Mouse (Mus musculus) C3H10T1/2 (cell line): Measurements from ENCODE around the gene Mrm3. TPM values are rescaled to one million over a fixed set of nuclear protein-coding genes. Genes with fewer than 3 reads are reported as not detected.

Experiments
- polyA plus RNA-seq, 2 experiments: library from polyadenylated mRNA; unstranded; fragments of >200 nt; fragmentation: generic; extraction: Trizol; gene quantifications; one replicate each; pipeline ENCODE4 v1.2.1; 2012; ENCODE audit warnings: missing spikeins in 2 of 2

Mrm3 gene
- polyA plus RNA-seq = 10 to 100 TPM in 1 of 2 experiments, 1 to 10 TPM in 1; 9.2 to 17.7 TPM

DNA sequence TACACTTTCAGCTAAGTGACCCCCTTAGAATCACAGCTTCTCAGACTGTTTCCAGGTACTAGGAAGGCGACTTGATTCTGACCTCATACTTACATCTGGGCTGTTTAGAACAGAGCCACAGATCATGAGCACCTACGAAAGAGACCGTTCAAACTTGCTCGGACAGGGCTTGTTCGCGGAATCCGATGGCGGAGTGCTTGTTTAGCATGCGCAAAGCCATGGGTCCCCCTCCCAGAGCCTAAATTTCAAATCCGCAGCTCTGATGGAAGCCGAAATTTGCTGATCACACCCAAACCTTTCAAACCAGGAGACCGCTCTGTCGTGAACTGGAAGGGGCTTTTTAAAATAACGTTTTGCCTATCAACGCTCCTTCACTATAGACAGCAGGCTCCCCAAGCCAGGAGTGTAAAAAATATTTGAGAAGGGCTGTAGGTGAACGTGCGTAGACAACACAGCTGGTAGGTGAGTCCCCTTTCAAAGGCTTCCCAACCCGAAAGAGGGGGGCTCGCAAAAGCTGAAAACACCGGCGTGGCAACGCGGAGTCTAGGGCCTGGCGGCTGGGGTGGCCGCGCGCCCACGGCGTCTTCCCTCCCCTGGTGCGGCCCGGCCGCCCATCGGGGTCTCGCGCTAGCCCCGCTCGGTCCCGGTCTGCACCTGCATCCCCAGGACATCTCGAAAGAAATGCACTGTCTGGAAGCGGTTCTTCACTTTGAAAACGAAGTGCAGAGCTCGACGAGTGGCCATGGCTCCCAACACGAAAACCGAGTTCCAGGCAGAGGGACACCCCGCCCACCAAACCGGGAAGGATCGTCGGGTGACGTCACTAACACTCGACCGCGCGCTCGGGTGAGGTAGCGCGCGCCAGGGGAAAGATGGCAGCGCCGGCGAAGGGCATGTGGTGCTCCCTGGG, at the start of gene Mrm3, which contains the start of gene Glod4:
Gene Mrm3 (plus strand): TSS at position 815 of the 910 bp plus-strand sequence.
Gene Glod4 (minus strand): TSS at position 825 of the 910 bp plus-strand sequence.

GRCm38 (mm10) chr11:76217390-76217800, 26.1 kb upstream of the Mrm3 start, which contains the start of the genes Dbil5 and Gemin4:
Gene Dbil5 (plus strand): TSS chr11:76217608.
Gene Gemin4 (minus strand): TSS chr11:76217664.

Other genes with a start within 250 kb of the Mrm3 start
- not detected for gene 1700016K19Rik, start 243.8 kb upstream of the Mrm3 start, polyA plus RNA-seq
- gene Rflnb, start 215.9 kb upstream of the Mrm3 start, polyA plus RNA-seq = 1 to 10 TPM; 5.2 to 6.4 TPM
- 10 to 100 TPM; 24.0 to 44.0 TPM for gene Vps53, start 64.1 kb upstream of the Mrm3 start, polyA plus RNA-seq
- 10 to 100 TPM in 1 of 2 experiments, 1 to 10 TPM in 1; 8.1 to 11.1 TPM for gene Fam57a, start 64.0 kb upstream of the Mrm3 start, polyA plus RNA-seq
- under 1 TPM; 0.42 to 0.44 TPM for gene Dbil5, start 26.1 kb upstream of the Mrm3 start, polyA plus RNA-seq
- gene Gemin4, start 26.1 kb upstream of the Mrm3 start, polyA plus RNA-seq = 10 to 100 TPM in 1 of 2 experiments, 1 to 10 TPM in 1; 9.5 to 18.3 TPM
- 10 to 100 TPM; 22.9 to 77.1 TPM for gene Glod4, start within 50 bp of the Mrm3 start, polyA plus RNA-seq
- gene Nxn, start 155.4 kb downstream of the Mrm3 start, polyA plus RNA-seq = 10 to 100 TPM; 32.1 to 84.5 TPM
- gene Timm22, start 163.2 kb downstream of the Mrm3 start, polyA plus RNA-seq = 100 to 1,000 TPM in 1 of 2 experiments, 10 to 100 TPM in 1; 92.1 to 113 TPM